Mouse (Mus musculus): ENCODE results near the gene Shcbp1l.

The Shcbp1l gene

DNA sequence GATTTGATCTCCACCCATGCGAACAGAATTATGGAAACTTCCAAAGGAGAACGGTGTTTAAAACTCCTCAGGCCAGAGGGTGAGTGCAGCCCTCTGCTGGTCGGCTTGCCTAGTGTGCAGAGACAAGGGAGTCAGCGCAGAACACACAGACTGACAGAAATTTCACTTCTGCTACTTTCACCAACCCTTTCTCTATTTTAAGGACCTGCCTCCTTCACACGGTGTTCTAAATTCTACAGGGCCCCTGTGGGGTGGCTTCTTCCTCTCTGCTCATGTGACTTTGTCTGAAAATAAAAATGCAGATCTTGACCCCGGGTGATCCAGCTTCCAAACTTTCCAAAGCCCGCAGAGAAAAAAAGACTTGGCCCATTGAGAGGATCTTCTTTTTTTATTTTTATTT lies 64.2 kb downstream of the Shcbp1l start:
- DNase-seq = peak; percentile 72

DNA sequence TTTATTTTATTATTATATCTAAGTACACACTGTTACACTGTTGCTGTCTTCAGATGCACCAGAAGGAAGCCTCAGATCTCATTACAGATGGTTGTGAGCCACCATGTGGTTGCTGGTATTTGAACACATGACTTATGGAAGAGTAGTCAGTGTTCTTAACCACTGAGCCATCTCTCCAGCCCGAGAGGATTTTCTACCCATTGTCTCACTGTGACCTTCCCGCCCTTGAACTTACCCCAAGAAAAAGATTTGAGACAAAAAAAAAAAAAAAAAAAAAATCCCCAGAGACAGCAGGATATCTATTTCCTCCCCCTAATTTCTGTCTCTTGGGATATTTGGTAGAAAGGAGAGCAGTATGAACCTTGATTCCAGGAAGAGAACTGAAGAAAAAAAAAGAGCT lies 64.6 kb downstream of the Shcbp1l start:
- DNase-seq = no peak

DNA sequence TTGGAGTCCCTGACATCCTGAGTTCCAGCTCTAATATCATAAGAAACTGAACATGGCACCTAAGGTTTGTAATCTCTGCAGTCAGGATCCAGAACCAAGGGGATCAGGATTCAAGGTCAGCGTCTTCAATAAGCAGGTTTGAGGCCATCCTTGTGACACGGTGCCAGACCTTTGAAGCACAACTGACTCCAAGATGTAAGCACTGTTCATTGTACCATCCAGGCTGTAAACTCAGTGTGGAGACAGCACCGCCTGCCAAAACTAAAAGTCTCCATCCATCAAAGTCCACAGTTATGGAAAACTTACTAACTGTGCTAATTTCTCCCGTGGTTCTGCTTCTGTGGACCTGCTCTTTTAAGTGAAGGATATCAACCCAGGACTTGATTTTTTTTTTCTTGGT lies 65.0 kb downstream of the Shcbp1l start:
- no peak for DNase-seq

DNA sequence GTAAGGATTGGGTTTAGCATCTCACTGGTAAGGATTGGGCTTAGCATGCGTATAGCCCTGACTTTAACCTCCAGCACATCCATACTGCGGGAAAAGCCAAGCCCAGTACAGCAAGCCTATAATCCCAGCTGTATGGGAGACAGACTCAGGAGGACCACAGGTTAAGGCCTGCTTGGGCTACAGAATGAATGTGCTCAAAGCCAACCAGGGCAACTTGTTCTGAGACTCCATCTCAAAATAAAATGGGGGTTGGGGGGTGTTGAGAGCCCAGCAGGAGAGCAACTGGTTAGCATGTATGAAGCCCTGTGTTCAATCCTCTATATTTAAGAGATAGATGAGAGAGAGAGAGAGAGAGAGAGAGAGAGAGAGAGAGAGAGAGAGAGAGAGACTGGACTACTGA lies 66.4 kb downstream of the Shcbp1l start:
- DNase-seq = no peak

DNA sequence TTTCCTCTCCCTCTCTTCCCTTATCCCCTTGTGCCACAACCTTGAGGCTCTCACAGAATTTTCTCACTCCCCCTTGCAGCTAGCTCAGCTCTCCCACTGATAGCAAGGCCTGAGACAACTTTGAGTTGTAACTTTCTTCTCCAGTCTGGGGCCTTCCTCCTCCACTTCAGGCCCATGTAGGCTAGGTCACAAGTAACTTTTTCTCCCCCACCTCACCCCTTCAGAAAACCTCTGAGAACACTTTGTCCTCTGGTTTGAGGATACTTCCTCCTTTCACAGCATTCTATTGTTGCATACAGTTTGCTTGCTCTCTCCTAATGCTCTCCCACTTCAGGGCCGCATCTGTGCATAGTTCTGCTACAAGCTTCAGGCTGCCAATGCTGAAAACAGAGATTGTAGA lies 66.9 kb downstream of the Shcbp1l start:
- DNase-seq = no peak

DNA sequence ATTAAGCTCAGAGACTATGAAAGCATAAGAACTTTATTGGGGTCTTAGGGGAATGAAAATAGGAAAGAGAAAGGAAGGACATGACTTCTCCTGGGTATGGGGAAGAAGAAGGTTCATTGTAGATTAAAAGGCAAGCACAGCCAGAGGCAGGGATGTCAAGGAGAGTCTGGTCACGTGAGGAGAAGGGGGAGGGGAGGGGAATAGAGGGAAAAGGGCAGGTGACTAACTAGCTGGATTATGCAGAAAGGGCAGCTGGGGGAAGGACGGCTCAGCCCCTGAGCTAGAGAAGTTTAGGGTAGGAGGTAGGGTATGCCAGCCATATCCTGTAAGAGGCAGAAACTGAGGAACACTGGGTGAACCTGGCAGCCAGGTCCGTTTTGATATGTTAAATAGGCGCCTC lies 68.4 kb downstream of the Shcbp1l start:
- DNase-seq = no peak

DNA sequence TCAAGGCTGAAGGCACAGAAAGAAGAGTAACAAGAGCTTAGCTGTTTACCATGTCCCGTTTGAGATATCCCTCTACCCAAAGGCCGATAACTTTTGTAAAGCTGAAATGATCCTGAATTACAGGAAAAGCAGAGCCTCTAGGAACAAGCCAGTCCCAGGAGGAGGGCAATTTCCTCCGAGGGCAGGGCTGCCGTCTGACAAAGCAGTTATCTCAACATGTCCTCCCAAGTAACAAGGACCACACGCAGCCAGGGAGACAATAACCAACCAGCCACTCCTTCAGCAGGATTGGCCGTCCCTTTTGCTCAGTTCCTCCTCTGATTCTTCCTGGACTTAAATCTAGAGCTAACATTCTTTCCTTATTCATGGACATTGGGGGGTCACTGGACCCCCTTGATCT lies 69.0 kb downstream of the Shcbp1l start:
- DNase-seq = no peak

DNA sequence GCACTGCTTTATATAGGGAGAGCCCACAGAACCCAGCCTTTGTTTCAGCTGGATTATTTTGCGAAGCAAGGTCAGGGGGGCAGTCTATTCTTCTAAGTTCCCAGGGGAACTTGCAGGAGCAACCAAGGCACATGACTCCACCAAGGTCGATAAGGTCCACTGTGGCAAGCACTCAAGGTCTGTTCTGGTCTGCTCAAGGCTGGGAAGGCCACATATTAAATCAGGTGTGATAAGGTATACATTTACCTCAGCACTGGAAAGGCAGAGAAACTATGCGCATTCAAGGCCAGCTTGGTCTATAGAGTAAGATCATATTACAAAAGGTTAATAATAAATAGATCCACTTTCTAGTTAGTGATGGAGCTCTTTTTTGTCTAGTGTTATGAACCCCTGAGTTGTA lies 71.1 kb downstream of the Shcbp1l start:
- DNase-seq = no peak

DNA sequence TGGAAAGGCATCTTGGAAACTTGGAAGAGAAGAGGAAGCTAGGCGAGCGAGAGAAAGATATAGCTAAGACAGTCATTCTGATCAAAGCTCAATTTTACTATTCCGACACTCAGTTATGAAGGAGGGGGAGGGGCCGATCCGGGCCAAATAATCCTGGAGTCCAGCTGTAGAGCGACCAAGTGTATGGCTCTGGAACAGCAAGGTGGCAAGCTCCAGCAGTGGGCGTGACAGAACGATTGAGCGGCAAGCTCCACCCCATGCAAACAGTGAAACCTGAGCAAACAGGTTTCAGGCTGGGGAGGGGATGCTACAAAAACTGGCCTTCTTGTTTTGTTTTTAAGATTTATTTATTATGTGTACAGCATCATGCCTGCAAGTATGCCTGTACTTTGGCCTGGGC lies 75.1 kb downstream of the Shcbp1l start:
- DNase-seq = no peak

DNA sequence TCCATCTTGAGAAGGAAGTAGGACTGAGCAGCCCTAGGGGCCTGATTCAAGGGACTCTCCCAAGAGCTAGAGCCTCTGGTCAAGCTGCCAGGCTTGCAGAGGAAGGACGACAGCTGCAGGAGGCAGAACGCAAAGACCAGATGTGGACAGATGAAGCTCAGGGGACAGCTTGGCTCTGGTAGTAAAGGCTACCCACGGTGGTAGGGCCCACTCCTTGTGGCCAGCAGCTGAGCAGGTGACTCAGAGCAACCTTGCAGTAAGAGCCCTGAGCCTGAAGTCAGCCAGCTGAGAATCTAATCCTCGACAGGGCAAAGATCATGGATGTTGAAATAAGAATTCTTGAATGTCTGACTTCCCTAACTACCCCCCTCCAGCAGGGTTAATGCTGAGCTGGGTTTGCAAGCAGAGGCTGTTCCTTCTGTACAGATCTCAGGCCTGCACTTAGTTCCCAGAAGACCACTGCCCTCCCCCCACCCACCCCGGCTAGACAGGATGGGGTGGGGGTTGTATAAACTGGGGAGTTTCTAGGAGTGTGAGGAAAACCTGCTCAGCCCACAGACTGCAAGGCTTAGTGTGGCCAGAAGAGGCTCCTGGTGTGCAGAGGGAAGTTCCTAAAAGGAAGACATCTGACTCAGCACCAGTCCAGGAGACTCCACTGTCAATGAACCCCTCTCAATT lies 76.8 kb downstream of the Shcbp1l start:
- no peak for DNase-seq

All from thymus, postnatal 4 days (tissue).